Mouse (Mus musculus) midbrain, embryonic 15.5 days (tissue): ENCODE measurements around the gene Ccsap. TPM values are rescaled to one million over a fixed set of nuclear protein-coding genes. Genes with fewer than 3 reads are reported as not detected.

ENCODE experiments used
- ATAC-seq: fragments of 200-750 bp; cut with Nextera tagmentation; replicated peaks from 2 replicates; pipeline ENCODE4 v1.8.0; 2017; ENCODE audit warnings: moderate TSS enrichment
- H3K27ac ChIP-seq: fragments of 300-500 bp; sonication (generic); 2 replicates; pipeline ENCODE4 v1.5.1; 2015; ENCODE audit warnings: mild to moderate bottlenecking, inconsistent platforms
- H3K27me3 ChIP-seq: fragments of 300-500 bp; sonication (generic); replicated peaks from 2 replicates; pipeline ENCODE4 v1.6.1; 2015; ENCODE audit warnings: inconsistent platforms
- H3K36me3 ChIP-seq: fragments of 300-500 bp; sonication (generic); replicated peaks from 2 replicates; pipeline ENCODE4 v1.6.1; 2015; ENCODE audit warnings: inconsistent platforms
- H3K4me1 ChIP-seq: fragments of 300-500 bp; sonication (generic); 2 replicates; pipeline ENCODE4 v1.6.1; 2015; ENCODE audit warnings: inconsistent platforms
- H3K4me2 ChIP-seq: fragments of 300-500 bp; sonication (generic); 2 replicates; pipeline ENCODE4 v1.6.1; 2015; ENCODE audit warnings: inconsistent platforms, mild to moderate bottlenecking, moderate library complexity
- H3K4me3 ChIP-seq: fragments of 300-500 bp; sonication (generic); 2 replicates; pipeline ENCODE4 v1.5.1; 2015; ENCODE audit warnings: mild to moderate bottlenecking, inconsistent platforms
- H3K9ac ChIP-seq: fragments of 300-500 bp; sonication (generic); 2 replicates; pipeline ENCODE4 v1.6.1; 2015; ENCODE audit warnings: mild to moderate bottlenecking, inconsistent platforms
- H3K9me3 ChIP-seq: fragments of 300-500 bp; sonication (generic); 2 replicates; pipeline ENCODE4 v1.6.1; 2016; ENCODE audit warnings: inconsistent platforms
- WGBS: fragments of 180-500 bp; shearing (Covaris S2); methylation state at CpG from one replicate; pipeline ENCODE4 v1.1.7; 2015; ENCODE audit warnings: mixed read lengths; 5-methylcytosine and 5-hydroxymethylcytosine counted together
- polyA plus RNA-seq: library from polyadenylated mRNA; unstranded; fragments of >200 nt; fragmentation: Nextera tagmentation; extraction: Ambion mirVana; gene quantifications from 2 replicates; pipeline ENCODE4 v1.2.1, GENCODE M21; 2015

Ccsap gene
- polyA plus RNA-seq, result 5.4 and 6.0 TPM in 2 replicates

GRCm38 (mm10) chr8:123859648-123860259, at the start of gene Ccsap:
Gene Ccsap (minus strand): TSS chr8:123860209.
- Histone ChIP-seq H3K9ac (peak within 1 kb of the TSS; percentile 89), H3K4me3 (peak within 1 kb of the TSS; percentile 96), H3K4me2 (peak within 1 kb of the TSS; percentile 86), H3K36me3 (no peaks in the 10 kb centered on the region), H3K4me1 (peaks cover 19% of the 10 kb centered on the region), H3K9me3 (no peaks in the 10 kb centered on the region), H3K27ac (peak within 1 kb of the TSS; percentile 87), H3K27me3 (0 out of 2 replicates have a peak, but pooled peaks cover 4% of the 10 kb centered on the region)
- peak; percentile 71; the same call in 1 of the 2 replicates for ATAC-seq
- WGBS, result 1% methylated on average over 48 of the region's 48 CpGs

DNA sequence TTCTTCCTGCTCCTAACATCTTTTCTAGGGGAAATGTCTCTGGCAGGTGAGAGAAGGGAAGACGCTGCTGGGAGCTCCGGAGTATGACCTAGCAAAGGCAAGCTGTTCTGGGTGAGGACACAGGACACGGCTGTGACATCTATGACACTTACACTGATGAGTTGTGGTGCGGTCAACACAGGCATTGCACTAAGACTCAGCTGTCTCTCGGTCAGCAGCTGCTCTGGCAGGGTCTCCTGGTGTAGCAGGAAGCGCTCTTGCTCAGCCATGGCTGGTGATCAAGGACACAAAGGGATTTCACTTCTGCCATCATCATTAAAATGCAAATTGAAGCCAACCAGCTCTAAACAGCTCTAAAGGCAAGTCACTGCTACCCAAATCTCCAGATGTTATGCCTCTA, 47.6 kb upstream of the Ccsap start:
- 91% methylated on average over 6 of the region's 6 CpGs for WGBS

GRCm38 (mm10) chr8:123902653-123903052, 42.6 kb upstream of the Ccsap start:
- Histone ChIP-seq H3K4me2 (no peak overlapping the region), H3K27ac (no peak overlapping the region), H3K9me3 (no peaks in the 10 kb centered on the region), H3K27me3 (no peaks in the 10 kb centered on the region), H3K4me1 (no peaks in the 10 kb centered on the region), H3K4me3 (no peak overlapping the region), H3K9ac (no peak overlapping the region), H3K36me3 (peaks cover 38% of the 10 kb centered on the region; the same call in 1 of the 2 replicates)
- ATAC-seq, result no peak
- WGBS, result 90% methylated on average over 7 of the region's 7 CpGs

More for the DNA sequence above, 47.6 kb upstream of the Ccsap start:
- H3K27ac ChIP-seq, result no peak overlapping the region
- no peak overlapping the region for H3K4me2 ChIP-seq
- H3K9ac ChIP-seq, result no peak overlapping the region
- H3K9me3 ChIP-seq, result no peaks in the 10 kb centered on the region
- no peak overlapping the region for H3K4me3 ChIP-seq
- H3K27me3 ChIP-seq, result no peaks in the 10 kb centered on the region
- H3K36me3 ChIP-seq, result peaks cover 30% of the 10 kb centered on the region; the same call in 1 of the 2 replicates
- no peaks in the 10 kb centered on the region for H3K4me1 ChIP-seq
- ATAC-seq, result no peak

DNA sequence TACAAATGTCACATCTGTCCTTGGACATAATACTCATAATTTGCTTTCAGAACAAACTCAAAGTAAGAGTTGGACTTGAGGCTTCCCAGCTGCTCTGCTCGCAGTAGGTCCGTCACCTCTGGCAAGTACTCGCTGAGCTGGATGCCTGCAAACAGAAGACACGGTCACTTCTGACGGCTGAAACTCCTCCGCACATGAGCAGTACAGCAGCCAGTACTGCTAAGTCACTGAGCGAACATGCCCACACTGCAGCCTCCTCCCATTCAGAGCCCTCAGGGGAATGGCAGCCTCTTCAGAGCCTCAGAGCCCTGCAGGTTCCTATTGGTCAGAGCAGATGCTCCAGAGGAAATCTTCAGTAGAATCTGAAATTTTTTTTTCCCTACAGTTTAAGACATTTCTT, 39.4 kb upstream of the Ccsap start:
- H3K4me3 ChIP-seq, result no peak overlapping the region
- H3K27ac ChIP-seq, result no peak overlapping the region
- H3K27me3 ChIP-seq, result peaks cover 16% of the 10 kb centered on the region
- H3K4me1 ChIP-seq, result no peaks in the 10 kb centered on the region
- no peaks in the 10 kb centered on the region for H3K9me3 ChIP-seq
- 87% methylated on average over 7 of the region's 7 CpGs for WGBS
- ATAC-seq, result no peak
- no peak overlapping the region for H3K4me2 ChIP-seq
- H3K36me3 ChIP-seq, result peaks cover 34% of the 10 kb centered on the region; the same call in 1 of the 2 replicates
- no peak overlapping the region for H3K9ac ChIP-seq

DNA sequence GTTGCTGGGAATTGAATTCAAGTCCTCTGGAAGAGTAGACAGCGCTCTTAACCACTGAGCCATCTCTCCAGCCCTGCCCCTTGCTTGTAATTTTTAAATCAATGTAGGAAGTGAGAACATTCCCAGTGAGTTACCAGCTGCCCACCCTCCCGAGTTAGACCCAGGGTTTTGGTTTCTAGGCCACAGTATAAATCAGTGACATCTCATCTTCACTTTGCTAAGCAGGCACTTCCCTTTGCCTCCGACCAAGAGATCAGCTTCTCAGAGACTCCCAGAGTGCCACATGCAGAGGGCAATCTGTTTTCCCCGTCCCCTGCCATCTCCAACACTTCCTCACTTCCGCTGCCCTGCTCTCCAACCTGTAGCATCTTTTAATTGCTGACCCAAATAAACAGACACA, 38.6 kb upstream of the Ccsap start:
- 92% methylated on average over 5 of the region's 5 CpGs for WGBS
- H3K36me3 ChIP-seq, result peaks cover 28% of the 10 kb centered on the region; the same call in 1 of the 2 replicates
- no peak for ATAC-seq
- H3K4me2 ChIP-seq, result no peak overlapping the region
- no peak overlapping the region for H3K9ac ChIP-seq
- no peak overlapping the region for H3K27ac ChIP-seq
- H3K4me1 ChIP-seq, result no peaks in the 10 kb centered on the region
- peaks cover 24% of the 10 kb centered on the region for H3K27me3 ChIP-seq
- no peak overlapping the region for H3K4me3 ChIP-seq
- no peaks in the 10 kb centered on the region for H3K9me3 ChIP-seq

DNA sequence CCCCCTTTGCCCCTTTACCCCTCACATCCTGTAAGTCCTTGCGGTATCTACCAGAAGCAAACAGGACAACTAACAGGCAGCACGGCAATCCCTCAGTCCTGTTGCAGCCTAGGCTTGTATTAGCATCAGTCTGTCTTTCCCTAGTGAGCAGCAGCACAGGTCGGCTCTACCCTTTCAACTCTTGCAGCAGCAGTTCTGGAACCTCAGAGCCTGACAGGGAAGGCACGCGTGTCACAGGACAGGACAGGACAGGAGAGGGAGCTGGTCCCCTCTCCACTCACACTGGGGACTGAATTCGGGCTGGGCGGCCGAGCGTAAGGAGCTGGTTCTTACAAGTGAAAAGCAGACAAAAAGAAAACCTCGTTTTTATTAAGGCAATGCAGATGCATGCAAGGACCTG, 36.8 kb upstream of the Ccsap start:
- 49% methylated on average over 10 of the region's 10 CpGs for WGBS
- H3K36me3 ChIP-seq, result peaks cover 12% of the 10 kb centered on the region; the same call in 1 of the 2 replicates

DNA sequence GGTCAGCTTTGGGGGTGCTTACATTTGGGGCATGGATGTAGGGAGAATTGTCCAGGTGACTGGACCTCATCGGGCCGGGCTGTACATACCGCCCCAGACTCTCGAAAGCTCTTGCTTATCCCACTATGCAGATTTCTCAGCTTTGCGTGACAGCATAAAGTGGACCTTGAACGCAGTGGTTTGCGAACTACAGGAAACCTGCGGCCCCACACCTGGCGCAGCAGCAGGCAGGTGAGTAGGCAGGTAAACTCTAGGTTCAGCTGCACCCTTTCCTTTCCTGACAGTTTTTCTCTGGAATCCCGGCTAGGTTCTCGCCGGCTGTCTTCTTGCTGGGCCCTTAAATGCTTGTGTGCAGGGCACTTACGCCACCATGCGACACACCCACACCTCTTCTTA, 36.4 kb upstream of the Ccsap start:
- 65% methylated on average over 14 of the region's 14 CpGs for WGBS
- ATAC-seq, result no peak

More for the DNA sequence above, 36.8 kb upstream of the Ccsap start:
- Histone ChIP-seq H3K9ac (no peak overlapping the region), H3K27me3 (peaks cover 35% of the 10 kb centered on the region), H3K4me2 (no peak overlapping the region), H3K4me1 (peaks cover 9% of the 10 kb centered on the region; the same call in 1 of the 2 replicates), H3K4me3 (no peak overlapping the region), H3K27ac (no peak overlapping the region), H3K9me3 (no peaks in the 10 kb centered on the region)
- no peak for ATAC-seq

DNA sequence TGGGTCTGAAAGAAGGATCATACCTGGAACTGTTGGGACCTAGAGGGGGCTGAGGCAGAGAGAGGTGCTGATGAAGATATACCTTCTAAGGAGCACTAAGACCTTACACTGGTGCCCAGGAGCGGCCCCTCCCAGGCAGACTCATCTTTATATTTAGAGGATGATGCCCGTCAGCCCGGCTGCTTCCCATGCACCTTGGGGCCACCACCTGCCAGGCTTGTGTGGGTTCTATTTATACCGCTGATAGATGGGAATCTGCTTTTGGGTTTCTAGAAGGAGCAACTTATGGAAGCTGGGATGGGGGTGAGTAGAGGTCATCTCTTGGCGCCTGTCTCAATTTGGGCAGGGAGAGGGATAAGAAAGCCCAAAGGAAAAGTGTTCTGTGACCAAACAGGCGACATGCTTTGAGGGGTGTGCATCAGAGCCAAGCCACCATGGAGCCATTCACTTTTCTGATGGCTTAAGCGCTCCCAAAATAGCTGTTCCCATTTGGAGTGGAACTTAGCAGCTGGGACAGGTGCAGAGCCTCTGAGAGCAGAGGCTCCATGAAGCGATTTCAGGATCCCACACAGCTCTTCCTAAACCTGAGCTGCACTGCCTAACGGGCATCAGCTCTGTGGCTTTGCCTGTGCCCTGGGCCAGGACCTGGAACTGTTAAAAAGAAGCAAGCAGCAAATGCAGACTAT, 35.8 kb upstream of the Ccsap start:
- H3K4me1 ChIP-seq, result peaks cover 16% of the 10 kb centered on the region
- no peak overlapping the region for H3K9ac ChIP-seq
- no peak overlapping the region for H3K27ac ChIP-seq
- no peak overlapping the region for H3K4me2 ChIP-seq
- H3K36me3 ChIP-seq, result peaks cover 11% of the 10 kb centered on the region; the same call in 1 of the 2 replicates
- no peaks in the 10 kb centered on the region for H3K9me3 ChIP-seq
- WGBS, result 77% methylated on average over 9 of the region's 9 CpGs
- H3K4me3 ChIP-seq, result no peak overlapping the region
- ATAC-seq, result no peak
- H3K27me3 ChIP-seq, result peaks cover 36% of the 10 kb centered on the region

More for the DNA sequence above, 36.4 kb upstream of the Ccsap start:
- H3K27ac ChIP-seq, result no peak overlapping the region
- peaks cover 12% of the 10 kb centered on the region; the same call in 1 of the 2 replicates for H3K36me3 ChIP-seq
- peaks cover 35% of the 10 kb centered on the region for H3K27me3 ChIP-seq
- H3K4me3 ChIP-seq, result no peak overlapping the region
- H3K9ac ChIP-seq, result no peak overlapping the region
- no peaks in the 10 kb centered on the region for H3K9me3 ChIP-seq
- H3K4me2 ChIP-seq, result no peak overlapping the region
- H3K4me1 ChIP-seq, result peaks cover 11% of the 10 kb centered on the region

GRCm38 (mm10) chr8:123895230-123895629, 35.2 kb upstream of the Ccsap start:
- Histone ChIP-seq H3K9ac (no peak overlapping the region), H3K27me3 (peaks cover 42% of the 10 kb centered on the region), H3K4me1 (peaks cover 17% of the 10 kb centered on the region), H3K4me2 (no peak overlapping the region), H3K9me3 (no peaks in the 10 kb centered on the region), H3K27ac (no peak overlapping the region), H3K36me3 (0 out of 2 replicates have a peak, but pooled peaks cover 5% of the 10 kb centered on the region), H3K4me3 (no peak overlapping the region)
- 78% methylated on average over 4 of the region's 4 CpGs for WGBS
- ATAC-seq, result no peak

DNA sequence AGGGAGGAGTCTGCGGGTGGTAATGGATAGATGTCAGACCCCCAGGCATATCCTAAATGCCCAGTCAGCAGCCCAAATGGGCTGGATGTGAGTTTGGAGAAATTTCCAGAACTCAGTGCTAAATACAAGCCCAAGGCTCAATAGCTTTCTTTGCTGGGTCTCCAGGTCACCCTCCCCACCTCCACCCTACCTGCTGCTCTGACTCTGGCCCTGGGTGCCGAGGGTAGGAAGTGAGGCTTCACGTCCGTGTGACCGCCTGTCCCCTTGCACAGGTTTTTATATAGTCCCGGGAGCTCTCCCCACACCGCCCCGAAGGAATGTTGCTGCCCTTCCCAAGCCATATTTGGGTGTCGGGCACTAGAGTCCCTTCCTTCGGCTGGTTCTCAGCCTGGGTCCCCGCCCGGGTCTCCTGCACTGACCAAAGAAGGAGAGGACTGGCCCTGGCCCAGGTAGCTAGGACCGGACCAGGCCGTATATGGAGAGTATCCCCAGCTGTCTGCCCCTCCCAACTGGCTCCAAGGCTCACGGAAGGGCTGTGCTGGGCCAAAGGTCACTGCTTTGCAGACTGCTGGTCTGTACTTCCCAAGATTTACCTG, 34.6 kb upstream of the Ccsap start, which contains the start of gene Acta1:
Gene Acta1 (minus strand): TSS at position 250 of the 596 bp plus-strand sequence.
- Histone ChIP-seq H3K27me3 (peaks cover 48% of the 10 kb centered on the region), H3K4me3 (no peak within 1 kb of the TSS), H3K9me3 (no peaks in the 10 kb centered on the region), H3K9ac (no peak within 1 kb of the TSS), H3K4me1 (peaks cover 17% of the 10 kb centered on the region), H3K36me3 (0 out of 2 replicates have a peak, but pooled peaks cover 4% of the 10 kb centered on the region), H3K4me2 (no peak within 1 kb of the TSS), H3K27ac (no peak within 1 kb of the TSS)
- ATAC-seq, result no peak
- WGBS, result 25% methylated on average over 15 of the region's 15 CpGs

- ATAC-seq, result no peak
- Histone ChIP-seq H3K36me3 (no peaks in the 10 kb centered on the region), H3K27ac (no peak overlapping the region), H3K4me3 (no peak overlapping the region), H3K27me3 (peaks cover 48% of the 10 kb centered on the region), H3K9me3 (no peaks in the 10 kb centered on the region), H3K4me2 (no peak overlapping the region), H3K4me1 (peaks cover 17% of the 10 kb centered on the region), H3K9ac (no peak overlapping the region)
- WGBS, result 80% methylated on average over 11 of the region's 11 CpGs
Observed at GRCm38 (mm10) chr8:123893413-123893812, 33.4 kb upstream of the Ccsap start.

GRCm38 (mm10) chr8:123892586-123893155, 32.7 kb upstream of the Ccsap start:
- Histone ChIP-seq H3K4me1 (peaks cover 17% of the 10 kb centered on the region), H3K27ac (peak overlapping the region; percentile 70), H3K36me3 (no peaks in the 10 kb centered on the region), H3K27me3 (peaks cover 48% of the 10 kb centered on the region), H3K4me3 (peak overlapping the region; percentile 42), H3K9ac (peak overlapping the region; percentile 52), H3K4me2 (peak overlapping the region; percentile 75), H3K9me3 (no peaks in the 10 kb centered on the region)
- WGBS, result 7% methylated on average over 30 of the region's 30 CpGs
- ATAC-seq, result peak; percentile 62
